Mouse (Mus musculus): ENCODE results near the gene Tdrd3. TPM values are rescaled to one million over a fixed set of nuclear protein-coding genes. Genes with fewer than 3 reads are reported as not detected.

The Tdrd3 gene
- polyA plus RNA-seq, 1 experiment = 4.9 TPM

GRCm38 (mm10) chr14:87455630-87456175 lies 39.3 kb downstream of the Tdrd3 start:
- TF ChIP-seq POLR2A (IDR thresholded peaks at IDR 0.05; ENCODE audit: low read depth, low read length) (no peak), CTCF (conservative IDR thresholded peaks at IDR 0.05; ENCODE audit: insufficient read depth, insufficient read length, low read depth, low read length) (no peak)

DNA sequence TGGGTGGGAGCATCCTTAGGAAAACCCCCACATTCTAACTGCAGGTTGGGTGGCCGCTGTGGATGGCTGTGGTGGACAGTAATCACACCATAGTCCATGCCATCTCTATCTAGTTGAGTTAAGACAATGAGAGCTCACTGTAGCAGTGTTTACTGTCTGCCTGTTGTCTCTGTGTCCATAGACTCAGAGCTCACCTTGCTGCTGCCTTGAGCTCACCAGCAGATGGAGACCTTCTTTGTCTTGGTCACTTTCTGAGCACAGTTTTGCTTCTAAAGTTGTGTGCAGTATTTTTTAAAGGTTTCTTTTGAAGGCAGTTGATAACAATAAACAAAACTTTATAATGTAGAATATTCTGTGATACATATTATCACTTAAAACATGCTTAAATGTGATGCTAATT lies 43.3 kb downstream of the Tdrd3 start:
- Histone ChIP-seq H3K4me3 (ENCODE audit: insufficient read depth, low read depth, low read length) (no peak overlapping the region), H3K36me3 (ENCODE audit: control insufficient read depth, insufficient read depth, low read length) (no peaks in the 10 kb centered on the region), H3K27me3 (replicated peaks; ENCODE audit: control insufficient read depth, insufficient read depth, low read length) (no peaks in the 10 kb centered on the region), H3K4me1 (ENCODE audit: control insufficient read depth, insufficient read depth, low read length) (no peaks in the 10 kb centered on the region), H3K27ac (ENCODE audit: insufficient read depth, low read depth, low read length) (no peak overlapping the region)
- TF ChIP-seq CTCF (conservative IDR thresholded peaks at IDR 0.05; ENCODE audit: insufficient read depth, insufficient read length, low read depth, low read length) (no peak), POLR2A (IDR thresholded peaks at IDR 0.05; ENCODE audit: low read depth, low read length) (no peak)
- WGBS = 51% methylated on average over 1 of the region's 1 CpGs
- no peak for DNase-seq

More at GRCm38 (mm10) chr14:87455630-87456175, 39.3 kb downstream of the Tdrd3 start:
- 73% methylated on average over 5 of the region's 5 CpGs for WGBS
- Histone ChIP-seq H3K27ac (ENCODE audit: insufficient read depth, low read depth, low read length) (no peak overlapping the region; the same call in 1 of the 2 replicates), H3K4me1 (ENCODE audit: control insufficient read depth, insufficient read depth, low read length) (no peaks in the 10 kb centered on the region), H3K4me3 (ENCODE audit: insufficient read depth, low read depth, low read length) (no peak overlapping the region), H3K36me3 (ENCODE audit: control insufficient read depth, insufficient read depth, low read length) (no peaks in the 10 kb centered on the region), H3K27me3 (replicated peaks; ENCODE audit: control insufficient read depth, insufficient read depth, low read length) (no peaks in the 10 kb centered on the region)
- DNase-seq = no peak

DNA sequence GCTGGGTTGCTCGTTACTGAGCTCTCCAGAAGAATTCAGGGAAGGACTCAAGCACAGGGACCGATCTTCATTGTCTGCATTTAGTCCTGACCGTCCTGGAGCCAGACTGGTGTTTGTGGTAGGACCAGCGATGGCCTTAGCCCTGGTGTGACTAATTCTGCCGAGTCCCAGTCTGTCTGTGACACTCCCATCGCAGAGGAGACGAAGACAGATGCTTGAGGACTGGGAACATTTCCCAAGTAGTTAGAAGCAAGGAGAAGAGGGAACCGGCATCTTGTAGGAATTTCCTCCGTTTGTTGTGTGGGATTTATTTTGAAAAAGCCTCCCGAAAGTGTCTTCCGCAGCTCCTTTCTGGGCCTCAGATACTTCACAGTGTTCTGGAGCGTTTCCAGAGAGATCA lies 45.1 kb downstream of the Tdrd3 start:
- no peak for TF ChIP-seq CTCF (conservative IDR thresholded peaks at IDR 0.05; ENCODE audit: insufficient read depth, insufficient read length, low read depth, low read length)
- TF ChIP-seq POLR2A (IDR thresholded peaks at IDR 0.05; ENCODE audit: low read depth, low read length) = no peak
- Histone ChIP-seq H3K4me1 (ENCODE audit: control insufficient read depth, insufficient read depth, low read length) (no peaks in the 10 kb centered on the region), H3K27ac (ENCODE audit: insufficient read depth, low read depth, low read length) (no peak overlapping the region), H3K4me3 (ENCODE audit: insufficient read depth, low read depth, low read length) (no peak overlapping the region), H3K36me3 (ENCODE audit: control insufficient read depth, insufficient read depth, low read length) (no peaks in the 10 kb centered on the region), H3K27me3 (replicated peaks; ENCODE audit: control insufficient read depth, insufficient read depth, low read length) (no peaks in the 10 kb centered on the region)
- no peak for DNase-seq
- 69% methylated on average over 12 of the region's 12 CpGs for WGBS

DNA sequence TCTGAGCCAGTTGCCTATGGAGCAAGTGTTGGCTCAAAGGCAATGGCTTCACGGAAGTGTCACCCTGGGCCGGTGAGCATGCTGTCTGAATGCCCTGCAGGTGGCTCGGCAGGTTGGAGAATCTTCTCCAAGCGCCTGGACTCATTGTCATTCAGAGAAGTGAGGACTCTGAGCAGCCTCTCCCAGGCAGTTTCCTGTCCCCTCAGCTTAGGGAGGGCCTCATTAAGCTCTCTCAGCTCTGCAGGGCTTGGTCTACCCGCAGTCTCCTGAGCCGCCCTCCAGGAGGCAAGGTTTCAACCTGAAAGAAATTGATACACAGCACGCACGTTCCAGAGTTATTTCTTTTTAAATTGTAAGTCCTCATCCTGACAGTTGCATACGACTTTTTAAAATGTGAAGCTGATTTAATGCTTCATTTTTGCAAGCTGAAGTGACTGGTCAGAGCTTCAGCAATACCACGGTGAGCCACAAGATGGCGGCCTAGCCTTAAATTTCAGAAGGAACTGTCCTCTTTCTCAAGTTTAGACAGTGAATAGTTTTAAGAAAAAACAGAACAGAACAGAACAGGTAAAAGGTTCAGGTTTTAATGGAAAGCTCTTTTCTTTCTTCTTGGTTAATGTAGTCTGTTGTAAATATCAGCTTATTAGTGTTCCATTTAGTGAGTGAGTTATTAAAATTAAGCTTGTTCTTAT lies 47.7 kb downstream of the Tdrd3 start:
- Histone ChIP-seq H3K27ac (ENCODE audit: insufficient read depth, low read depth, low read length) (no peak overlapping the region), H3K27me3 (replicated peaks; ENCODE audit: control insufficient read depth, insufficient read depth, low read length) (no peaks in the 10 kb centered on the region), H3K4me3 (ENCODE audit: insufficient read depth, low read depth, low read length) (no peak overlapping the region), H3K4me1 (ENCODE audit: control insufficient read depth, insufficient read depth, low read length) (no peaks in the 10 kb centered on the region), H3K36me3 (ENCODE audit: control insufficient read depth, insufficient read depth, low read length) (no peaks in the 10 kb centered on the region)
- WGBS = 30% methylated on average over 11 of the region's 11 CpGs
- peak; percentile 65 for DNase-seq
- TF ChIP-seq POLR2A (IDR thresholded peaks at IDR 0.05; ENCODE audit: low read depth, low read length) (no peak), CTCF (conservative IDR thresholded peaks at IDR 0.05; ENCODE audit: insufficient read depth, insufficient read length, low read depth, low read length) (peak; percentile 82)

- Histone ChIP-seq H3K27ac (ENCODE audit: insufficient read depth, low read depth, low read length) (no peak overlapping the region), H3K4me3 (ENCODE audit: insufficient read depth, low read depth, low read length) (no peak overlapping the region), H3K36me3 (ENCODE audit: control insufficient read depth, insufficient read depth, low read length) (no peaks in the 10 kb centered on the region), H3K27me3 (replicated peaks; ENCODE audit: control insufficient read depth, insufficient read depth, low read length) (no peaks in the 10 kb centered on the region), H3K4me1 (ENCODE audit: control insufficient read depth, insufficient read depth, low read length) (no peaks in the 10 kb centered on the region)
- DNase-seq = no peak
- no peak for TF ChIP-seq POLR2A (IDR thresholded peaks at IDR 0.05; ENCODE audit: low read depth, low read length)
- TF ChIP-seq CTCF (conservative IDR thresholded peaks at IDR 0.05; ENCODE audit: insufficient read depth, insufficient read length, low read depth, low read length) = no peak
Observed at GRCm38 (mm10) chr14:87464655-87465054, 48.2 kb downstream of the Tdrd3 start.

- Histone ChIP-seq H3K27me3 (replicated peaks; ENCODE audit: control insufficient read depth, insufficient read depth, low read length) (no peaks in the 10 kb centered on the region), H3K4me3 (ENCODE audit: insufficient read depth, low read depth, low read length) (no peak overlapping the region), H3K36me3 (ENCODE audit: control insufficient read depth, insufficient read depth, low read length) (no peaks in the 10 kb centered on the region), H3K27ac (ENCODE audit: insufficient read depth, low read depth, low read length) (no peak overlapping the region), H3K4me1 (ENCODE audit: control insufficient read depth, insufficient read depth, low read length) (no peaks in the 10 kb centered on the region)
- WGBS = 72% methylated on average over 12 of the region's 12 CpGs
- no peak for DNase-seq
- TF ChIP-seq CTCF (conservative IDR thresholded peaks at IDR 0.05; ENCODE audit: insufficient read depth, insufficient read length, low read depth, low read length) (no peak), POLR2A (IDR thresholded peaks at IDR 0.05; ENCODE audit: low read depth, low read length) (no peak)
Observed at GRCm38 (mm10) chr14:87467586-87467985, 51.1 kb downstream of the Tdrd3 start.

DNA sequence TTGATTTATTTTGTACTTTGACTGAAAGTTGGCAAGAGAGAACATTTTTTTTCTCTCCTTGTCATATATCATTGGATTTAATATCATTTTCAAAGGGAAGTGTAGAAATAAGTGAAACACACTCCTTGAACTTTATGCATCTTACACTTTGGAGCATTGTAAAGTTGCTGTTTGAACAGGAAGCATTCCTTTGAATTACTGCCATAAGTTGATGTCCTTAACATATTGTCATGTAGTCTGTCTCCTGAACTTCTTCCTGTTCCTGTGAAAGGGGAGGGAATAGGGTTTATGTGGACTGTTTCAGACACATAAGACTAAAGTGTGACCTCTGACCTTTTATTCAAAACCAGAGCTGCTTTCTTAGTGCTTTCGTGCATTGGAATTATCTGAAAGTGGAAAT lies 55.1 kb downstream of the Tdrd3 start:
- H3K27ac ChIP-seq (ENCODE audit: insufficient read depth, low read depth, low read length) = no peak overlapping the region
- H3K4me1 ChIP-seq (ENCODE audit: control insufficient read depth, insufficient read depth, low read length) = no peaks in the 10 kb centered on the region
- TF ChIP-seq POLR2A (IDR thresholded peaks at IDR 0.05; ENCODE audit: low read depth, low read length) (no peak), CTCF (conservative IDR thresholded peaks at IDR 0.05; ENCODE audit: insufficient read depth, insufficient read length, low read depth, low read length) (no peak)
- H3K27me3 ChIP-seq (replicated peaks; ENCODE audit: control insufficient read depth, insufficient read depth, low read length) = no peaks in the 10 kb centered on the region
- no peak overlapping the region for H3K4me3 ChIP-seq (ENCODE audit: insufficient read depth, low read depth, low read length)
- DNase-seq = no peak
- 61% methylated on average over 1 of the region's 1 CpGs for WGBS
- H3K36me3 ChIP-seq (ENCODE audit: control insufficient read depth, insufficient read depth, low read length) = no peaks in the 10 kb centered on the region; the same call in 1 of the 2 replicates

Data from kidney, adult 2 months (tissue).